ENCODE assay signal across 11 mouse cellular contexts in genomic region chr11:76364038-76364437, GRCm38 (mm10). TPM values are rescaled to one million over a fixed set of nuclear protein-coding genes. Genes with fewer than 3 reads are reported as not detected.
A peak's percentile ranks its signal among the peaks of the same experiment; 100 is the strongest.
DNase-seq lines count a peak whose midpoint lies in the region; ATAC-seq and TF ChIP-seq lines count a peak whose summit lies in the region.
"Had no signal": no experiment of that assay in that cellular context is flagged by ENCODE, and none has a peak within 500 bp of the region (broad histone marks: within the 10 kb centered on the region; RNA-seq: fewer than 3 reads in every experiment).

No protein-coding gene starts in this region.

- 76% methylated on average over 5 of the region's 5 CpGs for WGBS in heart, embryonic 16.5 days
- 54% methylated on average over 5 of the region's 5 CpGs for WGBS in midbrain, embryonic 11.5 days

- ATAC-seq in heart, embryonic 16.5 days (replicated peaks; ENCODE audit: extremely low read depth, insufficient read depth, low FRiP score) = no peak
- no peak for ATAC-seq in midbrain, embryonic 11.5 days (ENCODE audit: low FRiP score)

- TF ChIP-seq POLR2A in ES-Bruce4 (IDR thresholded peaks at IDR 0.05; ENCODE audit: insufficient read depth, low read length) = no peak

- no peak overlapping the region for H3K9ac ChIP-seq in heart, embryonic 16.5 days (ENCODE audit: low read length)
- H3K9ac ChIP-seq in ES-Bruce4 (ENCODE audit: low read depth, poor library complexity, severe bottlenecking) = no peak overlapping the region
- no peak overlapping the region for H3K9ac ChIP-seq in midbrain, embryonic 11.5 days (ENCODE audit: low read length)

- peak overlapping the region; percentile 50; the same call in 1 of the 2 replicates for H3K27ac ChIP-seq in heart, embryonic 16.5 days (ENCODE audit: low read length)
- peak overlapping the region; percentile 74 for H3K27ac ChIP-seq in ES-Bruce4 (ENCODE audit: insufficient read depth, low read length)
- peak overlapping the region; percentile 55 for H3K27ac ChIP-seq in brown adipose tissue, adult 24 weeks (replicated peaks; ENCODE audit: low read depth, low read length)
- peak overlapping the region; percentile 28 for H3K27ac ChIP-seq in midbrain, embryonic 11.5 days (ENCODE audit: low read depth, low read length)

- H3K27me3 ChIP-seq in heart, embryonic 16.5 days (ENCODE audit: control insufficient read depth, insufficient read depth, low read length) = no peaks in the 10 kb centered on the region
- no peaks in the 10 kb centered on the region for H3K27me3 ChIP-seq in ES-Bruce4 (ENCODE audit: control insufficient read depth, insufficient read depth, low read length, poor library complexity, severe bottlenecking)
- no peaks in the 10 kb centered on the region for H3K27me3 ChIP-seq in midbrain, embryonic 11.5 days (ENCODE audit: control insufficient read depth, insufficient read depth, low read length)

- TF ChIP-seq EP300 in ES-Bruce4 (IDR thresholded peaks at IDR 0.05; ENCODE audit: insufficient read depth, low read depth, low read length) = 0 out of 2 replicates have a peak, but pooled peaks have one; percentile 23

- intact Hi-C loops in heart, postnatal 36 days (cut with DNase I) = no loop called here

- no peaks in the 10 kb centered on the region for H3K9me3 ChIP-seq in heart, embryonic 16.5 days (replicated peaks; ENCODE audit: control insufficient read depth, low read length)
- no peaks in the 10 kb centered on the region for H3K9me3 ChIP-seq in ES-Bruce4 (replicated peaks; ENCODE audit: control insufficient read depth, insufficient read depth, low read length, poor library complexity, severe bottlenecking)
- H3K9me3 ChIP-seq in midbrain, embryonic 11.5 days (ENCODE audit: control insufficient read depth, low read length) = no peaks in the 10 kb centered on the region
- H3K9me3 ChIP-seq: G1E had no signal

- no peak overlapping the region for H3K4me2 ChIP-seq in heart, embryonic 16.5 days (ENCODE audit: low read depth, low read length)
- no peak overlapping the region for H3K4me2 ChIP-seq in midbrain, embryonic 11.5 days

- H3K36me3 ChIP-seq in heart, embryonic 16.5 days (ENCODE audit: control insufficient read depth, insufficient read depth) = no peaks in the 10 kb centered on the region
- no peaks in the 10 kb centered on the region for H3K36me3 ChIP-seq in ES-Bruce4 (ENCODE audit: control insufficient read depth, insufficient read depth, low read length, poor library complexity, severe bottlenecking)
- H3K36me3 ChIP-seq in midbrain, embryonic 11.5 days (ENCODE audit: control insufficient read depth, insufficient read depth, low read length) = no peaks in the 10 kb centered on the region
- H3K36me3 ChIP-seq: G1E had no signal

- TF ChIP-seq CTCF in ES-Bruce4 (IDR thresholded peaks at IDR 0.05; ENCODE audit: low read depth, low read length) = no peak

- peaks cover 19% of the 10 kb centered on the region for H3K4me1 ChIP-seq in heart, embryonic 16.5 days (ENCODE audit: control insufficient read depth, insufficient read depth, low read length)
- peaks cover 12% of the 10 kb centered on the region for H3K4me1 ChIP-seq in ES-Bruce4 (ENCODE audit: control insufficient read depth, insufficient read depth, low read length)
- peaks cover 16% of the 10 kb centered on the region for H3K4me1 ChIP-seq in brown adipose tissue, adult 24 weeks (ENCODE audit: control insufficient read depth, insufficient read depth, insufficient read length, low read length)
- H3K4me1 ChIP-seq in midbrain, embryonic 11.5 days (ENCODE audit: control insufficient read depth, insufficient read depth, low read length) = peaks cover 25% of the 10 kb centered on the region

- no peak overlapping the region for H3K4me3 ChIP-seq in heart, embryonic 16.5 days (ENCODE audit: low read length)
- H3K4me3 ChIP-seq in ES-Bruce4 (ENCODE audit: low read depth, low read length) = no peak overlapping the region
- H3K4me3 ChIP-seq in brown adipose tissue, adult 24 weeks (ENCODE audit: insufficient read depth, low read depth, low read length) = no peak overlapping the region
- no peak overlapping the region for H3K4me3 ChIP-seq in midbrain, embryonic 11.5 days (ENCODE audit: low read depth, low read length)

- no peak for DNase-seq in heart, postnatal 36 days
- DNase-seq in midbrain, embryonic 11.5 days (ENCODE audit: low spot score, missing footprints) = no peak
- DNase-seq in embryo, embryonic 11 days = no peak
- no peak for DNase-seq in frontal cortex, postnatal 10 days (ENCODE audit: low spot score in 2 of 2)
- DNase-seq in cerebellum, adult 11 months = no peak
- DNase-seq: kidney, adult 8-10 months; lung, postnatal 4 days had no signal

RNA-seq across cellular contexts. Expression of gene Nxn, which starts 34.9 kb away (rescaled TPM):
- polyA plus RNA-seq in heart, embryonic 16.5 days (2015; fragmentation: Nextera tagmentation; extraction: Ambion mirVana) = 20.8 and 21.2 TPM in 2 replicates
- 10 to 100 TPM; 12.3 to 15.7 TPM for total RNA-seq in heart, postnatal 36 days (2021)
- 51.7 and 57.7 TPM in 2 replicates for polyA plus RNA-seq in ES-Bruce4 (2011; ENCODE audit: insufficient read depth, insufficient read length, low read depth, missing spikeins)
- 2.0 and 3.6 TPM in 2 replicates for polyA plus RNA-seq in brown adipose tissue, adult 24 weeks (2012; ENCODE audit: insufficient read depth, insufficient read length, missing spikeins)
- 43.8 and 51.3 TPM in 2 replicates for polyA plus RNA-seq in midbrain, embryonic 11.5 days (2014; fragmentation: Nextera tagmentation; extraction: Ambion mirVana)

RNA-seq across cellular contexts. Expression of gene Timm22, which starts 42.7 kb away (rescaled TPM):
- 81.6 and 84.4 TPM in 2 replicates for polyA plus RNA-seq in heart, embryonic 16.5 days (2015; fragmentation: Nextera tagmentation; extraction: Ambion mirVana)
- total RNA-seq in heart, postnatal 36 days (2021) = 10 to 100 TPM; 42.4 to 55.2 TPM
- polyA plus RNA-seq in ES-Bruce4 (2011; ENCODE audit: insufficient read depth, insufficient read length, low read depth, missing spikeins) = 16.9 and 19.1 TPM in 2 replicates
- 29.2 and 43.4 TPM in 2 replicates for polyA plus RNA-seq in brown adipose tissue, adult 24 weeks (2012; ENCODE audit: insufficient read depth, insufficient read length, missing spikeins)
- 117 and 118 TPM in 2 replicates for polyA plus RNA-seq in midbrain, embryonic 11.5 days (2014; fragmentation: Nextera tagmentation; extraction: Ambion mirVana)
